ENCODE assay signal across 19 mouse cellular contexts in the genomic region with DNA sequence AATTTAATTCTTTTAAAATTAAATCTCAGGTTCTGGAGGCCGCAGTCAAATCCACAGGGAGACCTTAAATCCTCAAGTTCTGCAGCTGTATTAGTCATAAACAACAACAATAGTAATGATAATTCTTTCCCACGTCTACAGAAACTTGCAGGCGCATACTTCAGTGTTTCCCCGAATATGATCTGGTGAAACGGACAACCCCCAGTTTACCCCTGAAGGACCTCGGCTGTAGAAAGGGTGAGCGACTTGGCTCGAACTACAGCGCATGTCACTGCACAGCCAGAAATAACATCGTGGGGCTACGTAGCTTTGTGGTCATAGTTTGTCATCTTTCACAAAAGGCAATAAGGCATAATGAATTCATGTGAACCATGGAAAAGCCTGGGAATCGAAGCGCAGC.
"Had no signal": no experiment of that assay in that cellular context is flagged by ENCODE, and none has a peak within 500 bp of the region (broad histone marks: within the 10 kb centered on the region; RNA-seq: fewer than 3 reads in every experiment).

No protein-coding gene starts in this region.

- H3K27ac ChIP-seq: intestine, embryonic 15.5 days; limb, embryonic 12.5 days; liver, embryonic 13.5 days; lung, embryonic 15.5 days; neural tube, embryonic 12.5 days; neural tube, embryonic 15.5 days; stomach, embryonic 15.5 days had no signal

- H3K9ac ChIP-seq: intestine, embryonic 15.5 days; limb, embryonic 12.5 days; liver, embryonic 13.5 days; lung, embryonic 15.5 days; neural tube, embryonic 12.5 days; neural tube, embryonic 15.5 days; stomach, embryonic 15.5 days had no signal

- H3K4me3 ChIP-seq: intestine, embryonic 15.5 days; limb, embryonic 12.5 days; liver, embryonic 13.5 days; lung, embryonic 15.5 days; megakaryocyte, embryonic 14.5 days; neural tube, embryonic 12.5 days; neural tube, embryonic 15.5 days; stomach, embryonic 15.5 days had no signal

- DNase-seq: kidney, adult 11 months; kidney, adult 9 months; kidney, postnatal 36 days; layer of hippocampus, adult 9-11 months; liver, embryonic 13.5 days; lung, postnatal 10 days; lung, postnatal 36 days; midbrain, embryonic 14.5 days; right cerebral cortex, postnatal 25 days; spleen, adult 18-20 months; thymus, postnatal 25 days had no signal

- H3K27me3 ChIP-seq: intestine, embryonic 15.5 days; liver, embryonic 13.5 days; lung, embryonic 15.5 days; megakaryocyte, embryonic 14.5 days; neural tube, embryonic 12.5 days; neural tube, embryonic 15.5 days; stomach, embryonic 15.5 days had no signal

- H3K4me2 ChIP-seq: intestine, embryonic 15.5 days; limb, embryonic 12.5 days; liver, embryonic 13.5 days; lung, embryonic 15.5 days; midbrain, embryonic 11.5 days; neural tube, embryonic 12.5 days; neural tube, embryonic 15.5 days; stomach, embryonic 15.5 days had no signal

- H3K36me3 ChIP-seq: intestine, embryonic 15.5 days; limb, embryonic 12.5 days; liver, embryonic 13.5 days; lung, embryonic 15.5 days; neural tube, embryonic 12.5 days; neural tube, embryonic 15.5 days; stomach, embryonic 15.5 days had no signal

- H3K4me1 ChIP-seq: intestine, embryonic 15.5 days; liver, embryonic 13.5 days; lung, embryonic 15.5 days; stomach, embryonic 15.5 days had no signal

- ATAC-seq: intestine, embryonic 15.5 days had no signal

- H3K9me3 ChIP-seq: intestine, embryonic 15.5 days; limb, embryonic 12.5 days; liver, embryonic 13.5 days; lung, embryonic 15.5 days; megakaryocyte, embryonic 14.5 days; neural tube, embryonic 12.5 days; neural tube, embryonic 15.5 days; stomach, embryonic 15.5 days had no signal
